Mouse (Mus musculus) heart, embryonic 13.5 days (tissue): ENCODE results near the gene Mri1. TPM values are rescaled to one million over a fixed set of nuclear protein-coding genes. Genes with fewer than 3 reads are reported as not detected.
A peak's percentile ranks its signal among the peaks of the same experiment; 100 is the strongest.

Source experiments
- ATAC-seq: fragments of 200-750 bp; cut with Nextera tagmentation; 2 replicates; pipeline ENCODE4 v1.8.0; 2017; ENCODE audit warnings: moderate TSS enrichment; ENCODE audit not compliant: insufficient number of reproducible peaks, low FRiP score, low TSS enrichment; ENCODE audit errors: extremely low read depth
- H3K27ac ChIP-seq: fragments of 300-500 bp; sonication (generic); replicated peaks from 2 replicates; pipeline ENCODE4 v1.5.1; 2015; ENCODE audit warnings: moderate library complexity, mild to moderate bottlenecking, inconsistent platforms
- H3K27me3 ChIP-seq: fragments of 300-500 bp; sonication (generic); replicated peaks from 2 replicates; pipeline ENCODE4 v1.6.1; 2015; ENCODE audit warnings: mild to moderate bottlenecking, inconsistent platforms
- H3K36me3 ChIP-seq: fragments of 300-500 bp; sonication (generic); 2 replicates; pipeline ENCODE4 v1.6.1; 2015; ENCODE audit warnings: mild to moderate bottlenecking, inconsistent platforms
- H3K4me1 ChIP-seq: fragments of 300-500 bp; sonication (generic); 2 replicates; pipeline ENCODE4 v1.6.1; 2015; ENCODE audit warnings: inconsistent platforms
- H3K4me2 ChIP-seq: fragments of 300-500 bp; sonication (generic); 2 replicates; pipeline ENCODE4 v1.6.1; 2015; ENCODE audit warnings: inconsistent platforms, mild to moderate bottlenecking, moderate library complexity
- H3K4me3 ChIP-seq: fragments of 300-500 bp; sonication (generic); 2 replicates; pipeline ENCODE4 v1.5.1; 2015; ENCODE audit warnings: moderate library complexity, mild to moderate bottlenecking, inconsistent platforms
- H3K9ac ChIP-seq: fragments of 300-500 bp; sonication (generic); 2 replicates; pipeline ENCODE4 v1.6.1; 2015; ENCODE audit warnings: inconsistent platforms, mild to moderate bottlenecking, moderate library complexity
- H3K9me3 ChIP-seq: fragments of 300-500 bp; sonication (generic); 2 replicates; pipeline ENCODE4 v1.6.1; 2016; ENCODE audit warnings: inconsistent platforms
- WGBS: fragments of 180-500 bp; shearing (Covaris S2); methylation state at CpG from one replicate; pipeline ENCODE4 v1.1.7; 2015; ENCODE audit warnings: mixed read lengths; 5-methylcytosine and 5-hydroxymethylcytosine counted together
- polyA plus RNA-seq: library from polyadenylated mRNA; unstranded; fragments of >200 nt; fragmentation: Nextera tagmentation; extraction: Ambion mirVana; gene quantifications from 2 replicates; pipeline ENCODE4 v1.2.1, GENCODE M21; 2015

Mri1 gene
- polyA plus RNA-seq, 1 experiment from 2014 or later: 45.4 TPM

GRCm38 (mm10) chr8:84236410-84236997 lies 20.6 kb downstream of the Mri1 start:
- H3K9me3 ChIP-seq: no peaks in the 10 kb centered on the region

DNA sequence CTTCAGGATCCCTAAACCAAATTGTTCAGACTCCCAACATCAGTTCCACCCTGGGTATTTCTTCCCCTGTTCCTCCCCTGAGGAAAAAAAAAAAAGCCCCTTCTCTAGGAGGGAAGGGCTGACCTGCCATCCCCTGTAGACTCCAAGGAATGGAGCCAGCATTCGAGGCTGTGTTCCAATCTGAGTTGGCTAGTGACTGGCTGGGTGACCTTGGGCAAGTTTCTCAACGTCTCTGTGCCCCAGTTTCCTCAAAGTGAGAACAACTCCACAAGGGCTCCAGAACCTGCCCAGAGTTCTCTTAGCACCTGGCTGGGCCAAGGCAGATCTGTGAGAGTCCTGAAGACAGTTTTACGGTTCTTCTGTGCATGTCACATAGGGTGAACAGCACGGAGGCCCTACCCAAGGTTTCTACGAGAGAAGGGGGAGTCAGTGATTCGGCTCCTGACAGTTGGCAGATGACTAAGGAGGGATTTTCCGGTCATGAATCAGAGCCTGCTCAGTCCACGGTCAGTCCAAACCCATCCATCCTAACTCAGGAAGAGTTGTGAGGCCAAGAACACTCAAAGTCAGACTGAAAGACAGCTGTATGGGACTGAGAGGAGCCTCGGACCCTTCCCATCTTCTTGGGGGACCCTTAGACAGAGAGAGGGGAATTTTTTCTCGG lies 21.2 kb downstream of the Mri1 start:
- Histone ChIP-seq H3K4me1 (peaks cover 31% of the 10 kb centered on the region), H3K4me3 (peak overlapping the region; percentile 90), H3K27me3 (no peaks in the 10 kb centered on the region), H3K9ac (peak overlapping the region; percentile 99), H3K9me3 (no peaks in the 10 kb centered on the region), H3K27ac (peak overlapping the region; percentile 75), H3K4me2 (peak overlapping the region; percentile 91), H3K36me3 (peaks cover 41% of the 10 kb centered on the region)
- WGBS: 25% methylated on average over 10 of the region's 10 CpGs
- no peak for ATAC-seq

More at GRCm38 (mm10) chr8:84236410-84236997, 20.6 kb downstream of the Mri1 start:
- Histone ChIP-seq H3K27me3 (no peaks in the 10 kb centered on the region), H3K4me2 (peak overlapping the region; percentile 91), H3K4me3 (peak overlapping the region; percentile 90), H3K27ac (peak overlapping the region; percentile 75), H3K4me1 (peaks cover 37% of the 10 kb centered on the region), H3K36me3 (peaks cover 35% of the 10 kb centered on the region), H3K9ac (peak overlapping the region; percentile 99)
- 0 out of 2 replicates have a peak, but pooled peaks have one; percentile 1 for ATAC-seq
- WGBS: under 1% methylated on average over 25 of the region's 30 CpGs

GRCm38 (mm10) chr8:84233055-84233454 lies 24.1 kb downstream of the Mri1 start:
- WGBS: 91% methylated on average over 2 of the region's 2 CpGs
- no peak overlapping the region for H3K4me3 ChIP-seq
- H3K4me1 ChIP-seq: peaks cover 26% of the 10 kb centered on the region
- no peak overlapping the region for H3K27ac ChIP-seq
- no peak overlapping the region for H3K4me2 ChIP-seq
- no peak for ATAC-seq
- no peaks in the 10 kb centered on the region for H3K27me3 ChIP-seq
- H3K36me3 ChIP-seq: peaks cover 69% of the 10 kb centered on the region
- no peaks in the 10 kb centered on the region for H3K9me3 ChIP-seq
- H3K9ac ChIP-seq: no peak overlapping the region

- Histone ChIP-seq H3K27me3 (no peaks in the 10 kb centered on the region), H3K4me1 (peaks cover 13% of the 10 kb centered on the region), H3K36me3 (peaks cover 92% of the 10 kb centered on the region), H3K9me3 (no peaks in the 10 kb centered on the region), H3K27ac (no peak overlapping the region), H3K4me3 (no peak overlapping the region), H3K4me2 (no peak overlapping the region), H3K9ac (no peak overlapping the region)
- WGBS: 72% methylated on average over 17 of the region's 17 CpGs
- no peak for ATAC-seq
Measured at GRCm38 (mm10) chr8:84230735-84231134, 26.4 kb downstream of the Mri1 start.

DNA sequence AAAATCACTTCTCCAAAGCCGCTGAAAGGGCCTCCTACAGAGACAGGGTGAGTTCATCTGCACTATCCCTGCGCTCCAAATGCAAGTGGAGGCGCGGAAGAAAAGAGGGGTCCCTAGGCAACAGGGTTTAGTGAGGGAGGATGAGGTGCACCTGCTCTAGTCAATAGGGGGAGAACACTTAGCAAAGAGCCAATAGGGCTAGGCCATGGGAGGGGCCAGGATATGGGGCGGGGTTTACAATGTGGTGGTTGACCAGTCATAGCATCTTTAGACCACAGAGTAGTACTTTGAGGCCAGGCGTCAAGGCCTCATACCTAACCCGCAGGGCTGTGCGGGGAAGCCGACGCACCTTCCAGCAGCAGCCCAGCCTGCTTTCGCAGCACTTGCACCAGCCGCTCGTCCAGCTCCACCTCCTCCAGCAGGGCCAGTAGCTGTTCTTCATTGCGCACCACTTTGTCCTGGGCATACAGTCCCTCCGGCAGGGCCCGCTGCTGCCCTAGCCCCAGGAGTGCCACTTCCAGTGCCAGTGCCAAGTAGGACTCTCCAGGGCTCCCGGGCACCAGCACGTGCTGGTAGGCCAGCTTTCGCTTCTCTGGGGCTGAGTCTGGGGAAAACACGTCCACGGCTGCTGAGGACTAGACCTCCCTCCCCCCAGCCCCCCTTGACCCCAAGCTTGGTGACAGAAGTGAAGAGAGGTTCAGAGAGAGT lies 33.6 kb downstream of the Mri1 start:
- WGBS: 82% methylated on average over 21 of the region's 21 CpGs
- H3K27ac ChIP-seq: no peak overlapping the region
- H3K9me3 ChIP-seq: no peaks in the 10 kb centered on the region
- ATAC-seq: no peak
- no peaks in the 10 kb centered on the region for H3K27me3 ChIP-seq
- no peak overlapping the region for H3K4me3 ChIP-seq
- H3K36me3 ChIP-seq: peaks cover 97% of the 10 kb centered on the region
- H3K9ac ChIP-seq: no peak overlapping the region
- H3K4me2 ChIP-seq: no peak overlapping the region
- no peaks in the 10 kb centered on the region for H3K4me1 ChIP-seq

DNA sequence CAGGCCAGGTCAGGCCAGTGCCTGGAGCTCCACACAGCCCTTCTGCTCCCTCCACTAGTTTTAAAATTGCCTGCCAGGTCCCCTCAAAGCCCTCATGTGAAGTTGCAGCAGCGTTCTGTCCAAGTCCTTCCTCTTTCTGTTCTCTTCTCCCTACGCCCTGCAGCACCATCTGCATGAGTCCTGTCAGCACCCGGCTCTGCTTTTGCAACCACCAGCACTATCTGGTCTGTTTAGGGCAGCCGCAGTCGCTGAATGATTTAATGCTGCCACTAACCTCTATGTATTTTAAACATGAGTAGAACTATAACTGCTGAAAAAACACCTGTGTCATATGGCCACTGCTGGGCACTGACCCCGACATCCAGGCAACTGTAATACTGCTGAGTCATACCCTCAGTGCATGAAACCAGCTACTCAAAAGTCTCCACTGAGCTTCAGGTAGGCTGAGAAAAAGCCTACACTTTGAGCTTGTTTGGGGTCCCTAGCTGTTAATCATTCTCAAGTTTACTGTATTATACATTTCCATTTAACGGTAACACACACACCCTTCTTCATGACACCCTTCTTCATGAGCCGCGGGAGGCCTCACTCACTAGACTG lies 34.5 kb downstream of the Mri1 start:
- Histone ChIP-seq H3K9me3 (no peaks in the 10 kb centered on the region), H3K27ac (no peak overlapping the region), H3K27me3 (no peaks in the 10 kb centered on the region), H3K4me3 (no peak overlapping the region), H3K36me3 (peaks cover 97% of the 10 kb centered on the region), H3K9ac (no peak overlapping the region), H3K4me1 (no peaks in the 10 kb centered on the region), H3K4me2 (no peak overlapping the region)
- no peak for ATAC-seq
- 82% methylated on average over 9 of the region's 9 CpGs for WGBS

GRCm38 (mm10) chr8:84220105-84220504 lies 37.0 kb downstream of the Mri1 start:
- Histone ChIP-seq H3K27me3 (no peaks in the 10 kb centered on the region), H3K27ac (0 out of 2 replicates have a peak overlapping the region, but pooled peaks have one; percentile 12), H3K4me1 (no peaks in the 10 kb centered on the region), H3K9me3 (no peaks in the 10 kb centered on the region), H3K9ac (no peak overlapping the region; the same call in 1 of the 2 replicates), H3K4me2 (no peak overlapping the region), H3K4me3 (no peak overlapping the region), H3K36me3 (peaks cover 97% of the 10 kb centered on the region)
- no peak for ATAC-seq
- 58% methylated on average over 7 of the region's 7 CpGs for WGBS

DNA sequence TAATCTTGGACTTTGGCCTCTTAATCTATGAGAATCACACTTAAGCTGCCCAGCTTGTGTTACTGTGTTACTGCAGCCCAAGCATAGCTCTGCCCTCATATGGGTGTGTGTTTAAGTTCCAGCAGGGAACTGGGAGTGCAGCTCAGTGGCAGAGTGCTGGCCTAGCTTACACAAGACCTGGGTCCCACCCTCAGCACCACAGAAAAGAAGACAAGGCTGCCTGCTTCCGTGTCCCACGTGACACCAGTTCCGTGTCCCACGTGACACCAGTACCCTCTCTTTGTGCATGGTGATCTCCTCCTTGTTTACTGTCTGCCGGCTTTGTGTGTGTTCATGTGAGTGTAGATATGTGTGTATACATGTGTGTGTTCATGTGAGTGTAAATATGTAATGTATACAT lies 39.0 kb downstream of the Mri1 start:
- H3K36me3 ChIP-seq: peaks cover 94% of the 10 kb centered on the region
- no peak for ATAC-seq
- H3K4me1 ChIP-seq: no peaks in the 10 kb centered on the region
- no peaks in the 10 kb centered on the region for H3K27me3 ChIP-seq
- H3K27ac ChIP-seq: no peak overlapping the region
- no peak overlapping the region for H3K4me3 ChIP-seq
- no peak overlapping the region for H3K9ac ChIP-seq
- H3K4me2 ChIP-seq: no peak overlapping the region
- WGBS: 90% methylated on average over 5 of the region's 5 CpGs
- no peaks in the 10 kb centered on the region for H3K9me3 ChIP-seq

DNA sequence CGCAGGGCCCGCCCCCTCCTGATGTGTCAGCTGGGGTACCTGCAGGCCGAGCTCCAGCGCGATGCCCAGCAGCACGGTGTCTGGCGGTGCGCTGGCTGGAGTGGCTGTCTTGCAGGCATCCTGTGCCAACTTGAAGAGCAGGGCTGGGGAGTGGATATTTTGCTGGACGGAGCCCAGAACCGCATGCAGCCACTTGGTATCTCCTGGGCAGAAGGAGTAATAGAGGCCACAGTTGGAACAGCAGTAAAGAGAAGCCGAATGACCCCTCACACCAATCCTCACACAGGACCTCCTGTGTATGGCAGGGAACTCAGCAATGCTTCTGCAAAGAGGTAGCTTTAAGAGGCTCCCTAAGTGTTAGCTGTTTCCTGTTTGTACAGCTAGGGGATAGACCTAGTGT lies 39.9 kb downstream of the Mri1 start:
- WGBS: 92% methylated on average over 11 of the region's 11 CpGs
- H3K9me3 ChIP-seq: no peaks in the 10 kb centered on the region
- no peak overlapping the region for H3K27ac ChIP-seq
- H3K4me3 ChIP-seq: no peak overlapping the region
- no peak overlapping the region for H3K4me2 ChIP-seq
- H3K36me3 ChIP-seq: peaks cover 94% of the 10 kb centered on the region
- no peak for ATAC-seq
- no peak overlapping the region for H3K9ac ChIP-seq
- no peaks in the 10 kb centered on the region for H3K4me1 ChIP-seq
- H3K27me3 ChIP-seq: no peaks in the 10 kb centered on the region

GRCm38 (mm10) chr8:84213277-84213676 lies 43.8 kb downstream of the Mri1 start:
- Histone ChIP-seq H3K27me3 (no peaks in the 10 kb centered on the region), H3K9me3 (no peaks in the 10 kb centered on the region), H3K9ac (no peak overlapping the region), H3K36me3 (peaks cover 94% of the 10 kb centered on the region), H3K27ac (no peak overlapping the region), H3K4me3 (no peak overlapping the region), H3K4me1 (peaks cover 23% of the 10 kb centered on the region), H3K4me2 (no peak overlapping the region)
- no peak for ATAC-seq
- 69% methylated on average over 4 of the region's 4 CpGs for WGBS

DNA sequence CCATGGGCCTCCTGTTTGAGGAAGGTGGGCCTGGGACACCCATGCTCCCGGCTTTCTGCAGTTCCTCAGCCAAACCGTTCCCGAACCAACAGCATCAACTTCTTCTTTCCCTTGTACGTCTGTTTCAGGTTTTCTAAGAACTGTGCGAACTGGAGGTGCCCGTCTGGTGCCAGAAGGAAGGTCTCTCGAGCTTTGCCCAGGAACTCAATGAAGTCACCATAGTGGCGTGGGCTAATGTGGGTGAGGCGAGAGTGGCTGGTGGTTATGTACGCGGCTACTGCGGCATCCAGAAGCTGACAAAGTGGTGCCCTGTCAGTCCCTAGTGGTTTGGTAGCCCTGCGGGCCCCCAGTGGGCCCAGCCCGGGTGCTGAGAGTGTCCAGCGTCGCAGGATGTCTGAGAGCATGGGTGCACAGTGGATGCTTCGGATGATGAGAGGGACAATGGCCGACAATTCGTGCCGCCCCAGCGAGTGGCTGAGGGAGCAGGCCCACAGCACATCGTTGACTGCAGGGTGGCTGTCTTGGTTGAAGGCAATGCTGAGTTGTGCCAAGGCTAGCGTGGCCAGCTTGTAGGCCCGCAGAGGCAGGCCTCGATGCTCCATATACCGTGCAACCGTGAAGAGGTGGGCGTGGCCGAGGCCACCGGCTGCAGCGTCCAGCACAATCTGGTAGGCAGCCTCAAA lies 45.1 kb downstream of the Mri1 start:
- no peak overlapping the region for H3K27ac ChIP-seq
- H3K4me1 ChIP-seq: peaks cover 35% of the 10 kb centered on the region
- WGBS: 89% methylated on average over 31 of the region's 31 CpGs
- peaks cover 91% of the 10 kb centered on the region for H3K36me3 ChIP-seq
- no peak overlapping the region for H3K4me2 ChIP-seq
- H3K27me3 ChIP-seq: no peaks in the 10 kb centered on the region
- no peak overlapping the region for H3K9ac ChIP-seq
- ATAC-seq: no peak
- no peak overlapping the region for H3K4me3 ChIP-seq
- H3K9me3 ChIP-seq: no peaks in the 10 kb centered on the region
